Mouse (Mus musculus) lung, postnatal 0 days (tissue): Measurements from ENCODE around the gene Cyb5r3.

Source experiments
- CTCF ChIP-seq: IDR thresholded peaks from 2 replicates; pipeline ENCODE4 v1.5.1; 2016; ENCODE audit warnings: antibody characterized with exemption, mild to moderate bottlenecking
- EP300 ChIP-seq: IDR thresholded peaks from 2 replicates; pipeline ENCODE4 v1.6.1; 2016; ENCODE audit warnings: antibody characterized with exemption, mild to moderate bottlenecking, control low read depth

DNA sequence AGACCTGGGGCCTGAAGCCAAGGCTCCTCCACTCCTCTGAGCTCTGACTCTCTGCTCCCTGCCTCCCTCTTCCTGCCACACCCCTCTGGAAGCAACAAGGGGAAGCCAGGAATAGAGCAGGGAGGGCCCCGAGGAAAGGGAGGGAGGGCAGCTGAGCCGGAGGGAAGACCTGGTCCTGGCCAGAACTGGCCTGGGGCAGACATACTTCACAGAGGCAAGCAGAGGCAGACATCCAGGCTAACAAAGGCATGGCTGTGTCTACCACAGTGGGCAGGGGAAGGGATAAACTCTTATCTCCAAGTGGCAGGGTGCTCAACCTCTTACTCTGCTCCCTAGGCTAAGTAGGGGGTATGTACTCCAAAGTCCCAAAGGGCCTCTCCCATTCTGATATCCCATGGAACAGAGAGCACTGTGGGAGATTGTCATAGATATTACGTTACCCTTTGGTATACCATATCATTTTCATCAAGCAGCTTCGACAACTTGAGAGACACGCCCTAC lies 7.4 kb downstream of the Cyb5r3 start:
- TF ChIP-seq EP300 = 0 out of 2 replicates have a peak, but pooled peaks have one; percentile 11
- TF ChIP-seq CTCF = no peak
